Mouse (Mus musculus) ovary, postnatal 14 days (tissue): ENCODE results near the gene Lrr1.
"Not testable (repeated sequence)": the region's sequence is repeated elsewhere in the genome, so short reads cannot be mapped to it uniquely, and the experiment has no call there.

ENCODE experiments used
- DNase-seq: peaks from one replicate; pipeline ENCODE4 v3.0.0; 2022; ENCODE audit warnings: low spot score

The Lrr1 gene

DNA sequence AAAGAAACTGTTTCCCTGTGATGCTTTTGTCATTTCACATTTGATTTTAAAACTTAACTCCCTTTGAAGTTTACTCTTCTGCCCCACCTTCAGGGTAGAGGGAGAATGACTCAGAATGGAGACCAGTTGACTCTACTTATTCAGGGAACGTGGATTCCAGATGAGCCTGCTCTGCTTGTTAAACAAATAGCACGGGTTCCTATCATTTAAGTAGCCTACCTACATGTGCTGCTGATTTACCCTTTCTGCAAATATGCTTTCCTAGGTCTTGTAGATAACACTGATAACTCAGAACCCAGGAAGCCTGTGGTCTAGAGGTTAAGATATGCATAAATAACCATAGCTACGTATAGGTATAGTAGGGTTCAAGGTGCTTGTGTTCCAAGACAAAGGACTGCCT, 3.7 kb upstream of the Lrr1 start:
- no peak for DNase-seq

DNA sequence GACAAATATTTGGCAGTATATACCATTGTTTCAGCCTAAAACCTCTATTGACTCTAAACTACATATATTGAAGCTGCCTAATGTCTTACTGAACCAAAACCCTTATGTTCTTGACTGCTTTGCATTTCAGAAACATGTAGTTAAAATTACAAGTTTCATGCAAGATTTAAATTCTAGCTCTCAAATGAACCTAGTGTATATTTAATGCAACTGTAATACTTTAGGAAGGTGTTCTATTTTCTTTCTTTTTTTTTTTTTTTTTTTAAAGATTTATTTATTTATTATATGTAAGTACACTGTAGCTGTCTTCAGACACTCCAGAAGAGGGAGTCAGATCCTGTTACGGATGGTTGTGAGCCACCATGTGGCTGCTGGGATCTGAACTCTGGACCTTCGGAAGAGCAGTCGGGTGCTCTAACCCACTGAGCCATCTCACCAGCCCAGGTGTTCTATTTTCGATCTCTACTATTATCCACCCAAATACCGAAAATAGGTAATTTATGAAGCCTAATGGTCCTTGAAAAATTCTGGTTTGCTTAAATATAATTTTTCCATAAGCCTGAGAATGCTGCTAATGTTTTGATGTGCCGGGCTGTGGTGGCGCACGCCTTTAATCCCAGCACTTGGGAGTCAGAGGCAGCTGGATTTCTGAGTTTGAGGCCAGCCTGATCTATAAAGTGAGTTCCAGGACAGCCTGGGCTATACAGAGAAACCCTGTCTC, 1.6 kb upstream of the Lrr1 start:
- not testable (repeated sequence) for DNase-seq

DNA sequence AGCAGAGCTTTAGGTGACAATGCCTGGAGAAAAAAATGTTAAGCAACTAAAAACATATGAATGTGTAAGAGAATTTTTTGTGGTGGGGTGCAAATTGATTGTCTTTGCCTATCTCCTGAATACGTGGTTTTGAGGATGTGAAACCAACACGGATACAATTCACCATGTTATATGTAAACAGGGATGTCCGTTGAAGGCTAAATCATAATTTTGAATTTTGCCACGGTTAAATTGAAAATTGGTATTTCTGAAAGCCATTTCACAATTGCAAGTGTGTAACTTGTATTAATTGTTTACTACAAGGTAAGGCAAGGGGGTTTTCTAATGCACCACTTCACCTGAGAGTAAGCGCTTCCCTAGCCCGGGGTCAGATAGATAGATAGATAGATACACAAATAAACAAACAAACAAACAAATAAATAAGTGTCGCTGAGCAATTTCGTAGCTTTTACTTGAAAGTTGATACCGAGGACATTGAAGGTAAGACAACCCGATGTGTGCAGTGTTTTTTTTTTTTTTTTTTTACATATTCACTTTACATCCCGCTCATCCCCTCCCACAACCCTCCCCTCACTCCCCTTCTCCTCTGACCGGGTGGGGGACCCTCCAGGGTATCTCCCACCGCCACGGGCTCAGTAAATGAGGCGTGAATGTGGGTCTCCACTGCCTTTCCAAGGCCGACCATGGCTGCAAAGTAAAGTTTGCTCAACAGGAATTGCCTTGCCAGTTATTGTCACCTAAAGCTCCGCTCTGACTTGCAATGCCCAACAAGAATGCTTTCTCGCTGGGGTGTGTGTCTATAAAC, 756 bp upstream of the Lrr1 start:
- DNase-seq, result no peak

DNA sequence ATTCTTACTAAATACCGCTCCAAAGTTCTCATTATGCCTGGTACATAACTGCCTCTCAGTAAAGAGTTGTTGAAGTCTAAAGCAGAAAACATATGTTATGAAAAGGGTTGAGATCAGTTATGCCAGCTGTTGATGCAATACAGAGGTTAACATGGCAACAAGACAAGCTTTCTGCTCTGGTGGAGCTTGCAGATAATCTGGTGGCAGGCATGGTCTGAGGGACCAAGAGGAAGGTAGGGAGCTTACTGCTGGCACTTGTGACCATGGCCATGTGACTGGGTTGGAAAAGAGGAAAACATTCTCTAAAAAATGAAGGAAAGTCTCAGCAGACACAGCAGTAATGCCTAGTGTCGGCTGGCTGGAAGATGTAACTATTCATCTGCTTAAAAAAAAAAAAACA, 2.7 kb downstream of the Lrr1 start:
- DNase-seq, result no peak

DNA sequence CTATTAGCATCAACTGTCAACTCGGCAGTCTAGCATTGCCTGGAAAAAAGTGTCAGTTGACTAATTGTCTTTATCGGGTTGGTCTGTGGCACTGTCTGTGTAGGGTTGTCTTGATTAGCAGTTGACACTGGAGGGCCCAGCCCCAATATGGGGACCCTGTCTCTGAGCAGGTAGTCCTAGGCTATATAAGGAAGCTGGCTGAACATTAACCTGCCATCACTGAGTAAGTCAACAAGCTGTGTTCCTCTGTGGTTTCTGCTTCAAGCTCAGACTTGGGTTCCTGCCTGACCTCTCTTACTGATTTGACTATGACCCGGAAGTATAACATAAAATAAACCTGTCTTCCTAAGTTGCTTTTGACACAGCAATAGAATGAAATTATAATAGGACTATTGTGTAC, 7.4 kb downstream of the Lrr1 start:
- no peak for DNase-seq

DNA sequence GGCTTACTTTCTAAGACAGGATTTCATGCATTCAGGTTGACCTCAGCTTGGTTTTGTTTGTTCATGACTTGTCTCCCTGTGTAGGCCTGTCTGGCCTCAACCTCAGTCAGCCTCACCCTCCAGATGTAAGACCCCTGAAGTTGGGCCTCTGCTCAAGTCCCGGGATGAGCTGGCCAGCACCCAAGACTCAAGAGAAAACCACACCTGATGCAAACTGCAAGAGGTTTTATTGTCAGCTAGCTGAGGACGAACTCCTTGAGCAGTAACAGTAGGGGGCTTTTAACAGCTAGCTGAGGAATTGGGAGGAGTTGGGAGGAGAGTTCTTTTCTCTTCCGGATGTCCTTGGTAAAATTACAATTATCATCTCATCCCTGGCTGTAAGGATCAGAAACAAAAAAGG, 8.9 kb downstream of the Lrr1 start:
- no peak for DNase-seq

DNA sequence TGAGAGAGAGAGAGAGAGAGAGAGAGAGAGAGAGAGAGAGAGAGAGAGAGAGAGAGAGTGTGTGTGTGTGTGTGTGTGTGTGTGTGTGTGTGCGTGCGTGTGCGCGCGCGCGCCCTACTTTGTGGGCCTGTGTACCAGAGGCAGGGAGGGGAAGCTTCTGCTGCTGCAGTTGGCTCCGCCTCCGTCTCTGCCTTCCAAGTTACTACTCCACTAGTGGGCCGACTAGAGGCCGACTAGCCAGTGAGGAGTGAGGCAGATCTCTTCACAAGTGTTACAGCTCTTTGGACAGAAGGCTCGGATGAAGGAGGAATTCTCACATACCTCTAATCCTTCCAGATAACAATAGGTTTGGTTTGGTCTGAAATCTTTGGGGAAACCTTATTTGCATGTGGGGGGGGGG, 10.8 kb downstream of the Lrr1 start:
- no peak for DNase-seq

DNA sequence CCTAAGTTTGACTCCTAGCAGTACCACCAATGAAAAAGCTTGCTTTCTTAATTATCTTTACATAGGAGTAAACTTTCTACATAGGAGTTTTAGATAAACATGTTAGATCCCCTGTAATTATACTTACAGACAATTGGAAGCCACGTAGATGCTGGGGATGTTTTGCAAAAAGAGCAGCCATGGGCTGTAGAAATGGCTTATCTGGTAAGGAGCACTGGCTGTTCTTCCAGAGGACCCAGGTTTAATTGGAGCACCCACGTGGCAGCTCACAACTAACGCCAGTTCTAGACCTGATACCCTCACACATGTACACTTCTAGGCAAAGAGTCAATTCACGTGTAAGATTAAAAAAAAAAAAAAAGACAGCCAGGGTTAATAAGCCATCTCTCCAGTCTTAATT, 13.2 kb downstream of the Lrr1 start:
- DNase-seq, result no peak

DNA sequence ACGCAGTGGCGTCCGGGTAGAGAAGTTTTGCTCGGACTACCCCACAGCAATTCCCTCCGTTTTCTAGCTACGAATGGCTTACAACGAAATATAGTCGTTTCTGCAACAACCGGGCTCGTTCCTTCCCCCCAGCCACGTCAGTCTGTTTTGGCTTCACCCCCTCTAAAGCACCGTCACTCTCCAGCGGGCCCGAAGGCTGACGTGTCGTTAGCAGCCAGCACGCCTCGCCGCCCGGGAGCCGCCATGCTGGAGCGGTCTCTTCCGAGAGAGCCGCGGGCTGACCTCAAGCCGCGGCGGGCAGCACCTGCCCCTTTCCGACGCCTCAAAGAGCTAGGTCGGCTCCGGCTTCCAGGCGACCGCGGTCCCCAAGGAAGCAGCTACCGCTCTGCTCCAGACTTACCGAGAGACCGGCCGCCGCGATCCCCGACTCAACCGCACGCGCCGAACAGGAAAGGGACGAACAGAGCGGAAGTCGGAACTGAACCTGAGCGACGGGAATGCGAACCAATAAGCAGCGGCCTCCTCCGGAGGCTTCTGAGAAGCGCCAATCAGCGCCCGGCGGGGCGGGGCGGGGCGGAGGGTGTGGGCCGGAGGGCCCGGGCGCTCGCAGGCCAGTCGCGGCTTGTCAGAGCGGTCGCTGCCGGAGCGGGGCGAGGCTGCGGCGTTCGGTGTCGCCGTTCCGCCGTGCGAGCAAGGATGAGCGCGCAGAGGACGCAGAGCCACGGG, 15.1 kb downstream of the Lrr1 start, which contains the start of the genes Rpl36al and Mgat2:
TSS of gene Rpl36al (minus strand) at position 501 of the 726 bp plus-strand sequence.
TSS of gene Mgat2 (plus strand) at position 575 of the 726 bp plus-strand sequence.
- peak; percentile 98 for DNase-seq

DNA sequence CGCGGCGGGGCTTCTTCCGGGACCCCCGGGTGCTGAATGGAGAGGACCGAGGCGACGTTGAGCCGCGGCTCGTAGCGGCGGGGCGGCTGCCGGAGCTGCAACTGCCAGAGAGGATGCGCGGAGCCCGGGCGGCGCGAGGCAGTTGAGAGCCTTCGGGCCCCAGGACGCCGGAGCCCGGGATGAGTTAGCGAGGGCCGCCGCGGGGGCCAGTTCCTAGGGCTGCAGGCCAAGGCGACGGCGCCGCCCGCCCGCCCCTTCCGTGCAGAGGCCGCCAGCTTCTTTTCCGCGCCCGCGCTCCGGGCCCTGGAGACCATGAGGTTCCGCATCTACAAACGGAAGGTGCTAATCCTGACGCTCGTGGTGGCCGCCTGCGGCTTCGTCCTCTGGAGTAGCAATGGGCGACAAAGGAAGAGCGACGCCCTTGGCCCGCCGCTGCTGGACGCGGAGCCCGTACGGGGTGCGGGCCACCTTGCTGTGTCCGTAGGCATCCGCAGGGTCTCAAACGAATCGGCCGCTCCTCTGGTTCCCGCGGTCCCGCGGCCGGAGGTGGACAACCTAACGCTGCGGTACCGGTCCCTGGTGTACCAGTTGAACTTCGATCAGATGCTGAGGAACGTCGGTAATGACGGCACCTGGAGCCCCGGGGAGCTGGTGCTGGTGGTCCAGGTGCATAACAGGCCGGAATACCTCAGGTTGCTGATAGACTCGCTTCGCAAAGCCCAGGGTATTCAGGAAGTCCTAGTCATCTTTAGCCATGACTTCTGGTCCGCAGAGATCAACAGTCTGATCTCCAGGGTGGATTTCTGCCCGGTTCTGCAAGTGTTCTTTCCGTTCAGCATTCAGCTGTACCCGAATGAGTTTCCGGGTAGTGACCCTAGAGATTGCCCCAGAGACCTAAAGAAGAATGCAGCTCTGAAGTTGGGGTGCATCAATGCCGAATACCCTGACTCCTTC, 16.0 kb downstream of the Lrr1 start:
- peak; percentile 32 for DNase-seq

DNA sequence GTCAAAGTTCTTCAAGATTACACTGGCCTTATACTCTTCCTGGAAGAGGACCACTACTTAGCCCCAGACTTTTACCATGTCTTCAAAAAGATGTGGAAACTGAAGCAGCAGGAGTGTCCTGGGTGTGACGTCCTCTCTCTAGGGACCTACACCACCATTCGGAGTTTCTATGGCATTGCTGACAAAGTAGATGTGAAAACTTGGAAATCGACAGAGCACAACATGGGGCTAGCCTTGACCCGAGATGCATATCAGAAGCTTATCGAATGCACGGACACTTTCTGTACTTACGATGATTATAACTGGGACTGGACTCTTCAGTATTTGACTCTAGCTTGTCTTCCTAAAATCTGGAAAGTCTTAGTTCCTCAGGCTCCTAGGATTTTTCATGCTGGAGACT, 16.8 kb downstream of the Lrr1 start:
- no peak for DNase-seq

DNA sequence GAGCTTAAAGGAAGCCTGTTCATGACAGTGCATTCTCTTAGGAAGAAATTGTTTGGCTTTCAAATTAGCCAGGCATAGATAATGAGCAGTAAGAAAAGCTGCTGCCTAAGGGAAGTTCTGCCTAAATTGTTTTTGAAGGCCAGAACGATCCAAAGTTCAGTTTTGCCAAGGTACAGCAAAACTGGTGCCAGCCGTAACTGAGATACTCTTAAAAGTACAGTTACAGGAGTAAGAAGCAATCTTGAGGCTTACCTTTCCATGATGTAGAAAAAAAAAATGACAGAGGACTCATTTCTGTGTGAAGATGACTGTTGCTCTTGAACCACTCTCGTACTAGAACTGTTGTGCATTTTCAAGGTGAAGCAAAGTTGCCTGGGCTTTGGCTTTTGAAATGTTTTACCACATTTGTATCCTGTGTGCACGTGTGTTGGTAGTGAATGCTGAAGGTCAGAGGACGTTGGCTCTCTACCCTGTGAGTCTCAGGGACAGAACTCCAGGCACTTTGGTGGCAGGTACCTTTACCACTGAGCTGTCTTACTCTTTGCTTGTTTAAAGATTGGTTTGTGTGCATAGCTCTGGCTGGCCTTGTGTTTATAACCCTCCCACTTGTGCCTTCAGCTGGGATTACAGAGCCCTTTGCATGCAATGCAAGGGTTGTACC, 18.3 kb downstream of the Lrr1 start:
- no peak for DNase-seq

DNA sequence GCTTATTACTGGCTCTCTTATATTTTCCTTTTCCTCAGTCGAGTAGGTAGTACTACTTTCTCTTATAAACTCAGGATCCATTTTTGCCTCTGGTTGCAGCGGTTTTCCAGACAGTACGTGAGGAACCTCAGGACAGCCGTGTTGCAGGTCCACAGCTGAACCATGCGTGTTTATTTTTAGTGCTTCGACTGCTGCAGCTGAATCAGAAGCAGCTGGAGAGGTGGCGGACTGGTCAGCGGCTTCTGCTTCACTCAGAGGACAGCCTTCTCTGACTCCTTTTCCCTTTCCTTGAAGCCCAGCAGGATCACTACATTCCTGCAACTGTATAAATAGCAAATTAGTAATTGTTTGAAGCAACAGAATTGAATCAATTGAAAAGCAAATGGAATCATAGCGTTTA, 21.5 kb downstream of the Lrr1 start:
- DNase-seq, result no peak

DNA sequence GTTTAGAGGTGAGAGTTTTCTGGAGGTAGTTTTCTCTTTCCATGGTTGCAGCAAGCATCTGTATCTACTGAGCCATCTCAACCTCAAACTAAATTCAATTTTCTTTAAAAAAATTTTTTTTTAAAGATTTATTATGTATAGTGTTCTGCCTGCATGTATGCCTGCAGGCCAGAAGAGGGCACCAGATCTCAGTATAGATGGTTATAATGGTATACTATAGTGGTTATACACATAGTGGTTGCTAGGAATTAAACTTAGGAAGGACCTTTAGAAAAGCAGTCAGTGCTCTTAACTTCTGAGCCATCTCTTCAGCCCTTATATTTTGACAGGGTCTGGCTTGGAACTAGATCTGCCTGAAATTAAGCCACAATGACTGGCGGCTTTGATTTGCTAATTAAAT, 21.9 kb downstream of the Lrr1 start:
- DNase-seq, result no peak

DNA sequence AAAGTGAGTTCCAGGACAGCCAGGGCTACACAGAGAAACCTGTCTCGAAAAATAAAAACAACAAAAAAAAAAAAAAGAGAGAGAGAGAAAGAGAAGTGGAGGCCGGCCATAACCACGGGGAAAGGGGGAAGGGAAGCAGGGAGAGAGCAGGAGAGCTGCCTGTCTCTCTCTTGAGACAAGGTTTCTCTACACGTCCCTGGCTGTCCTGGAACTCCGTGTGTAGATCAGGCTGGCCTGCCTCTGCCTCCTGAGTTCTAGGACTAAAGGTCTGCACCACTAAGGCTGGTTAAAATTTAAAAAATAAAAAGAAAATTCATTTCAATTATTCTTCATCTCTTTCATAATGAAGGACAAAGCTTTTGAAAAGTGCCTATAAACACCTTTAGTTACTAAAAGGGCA, 22.8 kb downstream of the Lrr1 start:
- DNase-seq, result no peak

DNA sequence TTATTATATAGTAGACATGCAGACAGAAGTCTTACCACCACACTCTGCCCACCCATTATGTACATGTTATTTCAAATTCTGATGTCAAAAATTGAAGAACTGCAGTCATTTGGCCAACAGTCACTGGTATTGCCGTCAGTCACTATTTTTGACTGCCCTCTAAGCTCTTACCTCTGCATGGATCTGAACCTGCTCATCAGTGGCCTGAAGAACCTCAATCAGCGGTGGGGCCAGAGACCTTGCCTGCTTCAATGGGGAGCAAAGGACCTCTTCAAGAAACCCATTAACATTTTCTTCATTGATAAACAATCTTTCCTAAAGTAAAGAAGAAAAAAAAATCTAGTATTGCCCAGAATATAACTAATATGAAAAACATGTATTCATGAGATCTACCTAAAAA, 24.0 kb downstream of the Lrr1 start:
- DNase-seq, result no peak

DNA sequence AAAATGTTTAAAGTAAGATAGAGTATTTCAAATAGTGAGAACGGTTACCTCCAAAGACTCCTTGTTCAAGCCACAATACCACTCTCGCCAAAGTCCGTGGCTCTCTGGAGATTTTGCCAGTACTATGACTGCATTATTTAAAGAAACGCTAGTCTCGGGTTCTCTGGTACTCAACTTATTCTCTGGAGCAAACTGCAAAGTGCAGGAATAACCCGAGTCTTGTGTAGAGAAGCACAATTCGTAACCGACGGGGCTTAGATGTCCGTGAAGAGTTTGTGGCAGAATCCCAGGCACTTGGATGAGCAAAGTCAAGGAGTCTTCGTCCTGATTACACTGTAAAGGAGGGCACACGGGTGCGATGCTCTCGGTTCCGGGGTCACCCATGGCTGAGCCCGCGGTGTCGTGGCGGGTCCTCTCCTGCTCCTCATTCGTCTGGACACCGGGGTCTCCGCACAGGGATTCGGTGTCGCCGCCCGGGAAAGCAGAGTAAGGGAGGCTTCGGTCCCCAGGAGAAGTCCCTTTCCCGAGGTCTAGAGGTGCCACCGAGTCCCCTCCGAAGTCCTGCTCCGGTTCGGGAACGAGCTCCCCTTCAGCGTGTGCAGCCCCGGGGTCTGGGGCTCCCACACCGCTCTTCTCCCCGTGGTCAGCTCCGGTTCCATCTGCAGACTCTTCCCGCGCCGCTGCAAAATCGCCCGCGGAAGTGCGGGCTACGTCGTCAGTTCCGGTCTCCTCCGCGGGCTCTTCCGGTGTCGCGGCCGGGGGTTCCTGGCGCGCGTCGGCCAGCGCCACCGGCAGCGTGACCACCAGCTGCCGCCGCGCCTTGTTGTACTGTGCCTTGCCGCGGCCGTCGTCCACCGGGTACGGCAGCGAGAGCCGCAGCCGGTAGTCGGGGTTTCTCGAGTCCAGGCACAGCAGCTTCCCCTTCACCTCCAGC, 28.1 kb downstream of the Lrr1 start, which contains the start of gene Gm49383:
TSS of gene Gm49383 (minus strand) at position 661 of the 934 bp plus-strand sequence.
- DNase-seq, result peak; percentile 37

DNA sequence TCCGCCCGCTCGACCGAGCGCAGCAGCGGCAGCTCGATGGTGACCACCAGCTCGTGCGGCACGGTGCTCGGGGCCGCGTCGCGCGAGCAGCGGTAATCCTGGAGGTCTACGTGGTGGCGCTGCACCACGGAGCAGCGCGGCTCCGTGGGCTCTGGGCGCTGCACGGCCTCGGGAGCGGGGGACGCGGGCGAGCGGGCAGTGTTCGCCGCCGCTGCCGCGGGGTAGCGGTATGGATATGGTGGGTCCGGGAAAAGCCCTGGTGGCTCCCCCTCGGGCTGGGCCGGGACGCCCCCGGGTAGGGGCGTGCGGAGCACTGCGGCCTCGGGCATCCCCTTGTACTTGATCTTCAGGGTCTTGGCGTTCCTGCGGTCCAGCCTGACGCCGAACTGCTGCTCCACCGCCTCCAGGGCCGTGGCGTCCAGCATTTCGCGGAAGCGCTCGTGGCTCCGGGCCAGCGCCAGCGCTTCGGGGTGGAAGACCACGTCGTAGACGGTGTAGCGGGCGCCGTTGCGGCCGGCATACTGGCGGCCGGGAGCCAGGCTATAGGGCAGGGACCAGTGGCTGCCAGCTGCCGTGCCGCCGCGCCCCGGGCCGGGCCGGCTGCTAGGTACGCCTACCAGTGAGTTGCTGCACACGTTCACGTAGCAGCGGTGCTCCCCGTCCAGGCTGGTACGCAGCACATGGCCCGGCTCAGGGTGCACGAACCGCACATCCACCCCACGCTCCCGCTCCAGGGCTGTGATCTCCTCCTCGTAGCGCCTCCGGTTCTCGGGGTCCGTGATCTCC, 29.0 kb downstream of the Lrr1 start:
- DNase-seq, result peak; percentile 46

DNA sequence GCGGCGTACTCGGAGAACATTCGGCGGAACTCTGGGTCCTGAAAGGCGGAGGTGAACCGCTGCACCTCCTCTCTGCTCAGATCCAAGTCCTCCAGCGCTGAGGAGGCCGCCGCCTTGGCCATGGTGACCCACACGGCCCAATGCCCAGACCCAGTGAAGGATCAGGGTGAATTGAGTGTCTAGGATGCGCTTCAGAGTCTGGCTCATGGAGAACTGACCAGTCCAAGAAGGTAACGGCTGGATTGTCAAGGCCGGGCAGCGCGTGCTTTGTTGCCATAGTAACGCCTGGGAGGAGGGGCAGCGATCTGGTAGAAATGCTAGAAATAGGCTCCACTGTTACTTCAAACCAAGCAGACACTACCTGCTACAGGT, 29.5 kb downstream of the Lrr1 start, which contains the start of gene Dnaaf2:
TSS of gene Dnaaf2 (minus strand) at position 266 of the 372 bp plus-strand sequence.
- peak; percentile 73 for DNase-seq
